8 mouse cellular contexts compared by ENCODE assay signal in the genomic region with DNA sequence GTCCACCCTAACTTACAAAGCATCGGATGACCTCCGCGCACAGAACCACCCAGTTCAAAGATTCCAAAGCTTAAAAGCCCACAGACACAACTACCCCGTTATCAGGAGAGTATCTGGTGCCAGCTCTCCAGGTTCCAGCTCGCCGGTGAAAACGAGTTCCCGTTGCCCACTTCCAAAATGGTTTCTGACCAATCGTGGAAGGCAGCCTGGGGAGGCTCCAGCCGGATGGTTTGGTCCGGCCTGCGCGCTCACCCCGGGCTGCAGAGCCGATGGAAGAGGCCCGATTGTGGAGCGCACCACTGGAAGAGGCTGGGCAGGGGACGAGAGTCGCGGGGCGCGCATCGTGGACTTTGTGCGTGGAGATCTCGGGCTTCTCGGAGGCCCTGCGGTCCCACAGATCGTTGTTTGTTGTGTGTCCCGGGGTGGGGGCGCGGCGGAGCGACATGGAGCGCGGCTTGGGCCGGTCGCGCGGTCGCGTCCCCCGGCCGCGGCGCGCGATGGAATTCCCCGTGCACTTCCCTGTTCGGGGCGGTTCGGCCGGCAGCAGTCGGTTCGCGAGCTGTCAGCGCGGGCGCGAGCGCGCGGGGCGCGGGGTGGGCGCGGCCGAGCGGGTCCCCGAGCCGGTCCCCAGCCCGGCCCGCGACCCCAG. TPM values are rescaled to one million over a fixed set of nuclear protein-coding genes. Genes with fewer than 3 reads are reported as not detected.
DNase-seq lines count a peak whose midpoint lies in the region; ATAC-seq lines count a peak whose summit lies in the region.

TSS of gene Ankrd13a (plus strand) at position 275 of the 649 bp plus-strand sequence.

- peaks cover 40% of the 10 kb centered on the region for H3K4me1 ChIP-seq in hindbrain, embryonic 14.5 days (replicated peaks; ENCODE audit: control insufficient read depth, insufficient read depth, low read length)

- no peaks in the 10 kb centered on the region for H3K27me3 ChIP-seq in hindbrain, embryonic 14.5 days (ENCODE audit: control insufficient read depth, insufficient read depth, low read length)

- no peaks in the 10 kb centered on the region for H3K36me3 ChIP-seq in hindbrain, embryonic 14.5 days (replicated peaks; ENCODE audit: control insufficient read depth, insufficient read depth)

- H3K27ac ChIP-seq in hindbrain, embryonic 14.5 days, result peak within 1 kb of the TSS; percentile 95

- peak within 1 kb of the TSS; percentile 92 for H3K4me3 ChIP-seq in hindbrain, embryonic 14.5 days (replicated peaks; ENCODE audit: low read length)

- peak within 1 kb of the TSS; percentile 96 for H3K9ac ChIP-seq in hindbrain, embryonic 14.5 days

- ATAC-seq in hindbrain, embryonic 14.5 days (ENCODE audit: low FRiP score), result peak; percentile 88

- DNase-seq in R1 (ENCODE audit: low read depth, low spot score), result peak; percentile 95
- DNase-seq in cerebellum, postnatal 25 days, result peak; percentile 94 to 95
- peak; percentile 82 to 86 for DNase-seq in frontal cortex, postnatal 25 days (ENCODE audit: low spot score in 2 of 2)
- peak; percentile 90 for DNase-seq in hindbrain, embryonic 14.5 days (ENCODE audit: low spot score)
- peak; percentile 92 for DNase-seq in layer of hippocampus, postnatal 36 days
- DNase-seq in lung, postnatal 36 days, result peak; percentile 95
- DNase-seq in retina, postnatal 1 day, result peak; percentile 97
- DNase-seq in urinary bladder, adult 18-20 months (ENCODE audit: low spot score in 2 of 2), result peak; percentile 77 to 87

- WGBS in hindbrain, embryonic 14.5 days, result 0% methylated on average over 48 of the region's 73 CpGs

- H3K9me3 ChIP-seq in hindbrain, embryonic 14.5 days (ENCODE audit: control insufficient read depth, low read length), result no peaks in the 10 kb centered on the region

- peak within 1 kb of the TSS; percentile 84 for H3K4me2 ChIP-seq in hindbrain, embryonic 14.5 days (replicated peaks)

RNA-seq across cellular contexts. Expression of gene Ankrd13a, which starts in this region (rescaled TPM):
- 45.5 and 48.9 TPM in 2 replicates for polyA plus RNA-seq in hindbrain, embryonic 14.5 days (2014; fragmentation: Nextera tagmentation; extraction: Ambion mirVana)
- 10 to 100 TPM; 37.2 to 47.9 TPM for total RNA-seq in layer of hippocampus, postnatal 36 days (2021)

Comparison
In these comparisons a context has a peak if more than half of its experiments do, and no peak if none do; other contexts are left out.
1. Peak in every context shown above with its lines: DNase-seq, ATAC-seq, H3K4me3 ChIP-seq and H3K27ac ChIP-seq.